Mouse (Mus musculus) adrenal gland, postnatal 0 days (tissue): Measurements from ENCODE around the gene Dnal4. TPM values are rescaled to one million over a fixed set of nuclear protein-coding genes. Genes with fewer than 3 reads are reported as not detected.

ENCODE experiments used
- polyA plus RNA-seq: library from polyadenylated mRNA; unstranded; fragments of >200 nt; fragmentation: Nextera tagmentation; extraction: Ambion mirVana; gene quantifications from 2 replicates; pipeline ENCODE4 v1.2.1, GENCODE M21; 2015

The Dnal4 gene
- 31.2 and 32.9 TPM in 2 replicates for polyA plus RNA-seq

DNA sequence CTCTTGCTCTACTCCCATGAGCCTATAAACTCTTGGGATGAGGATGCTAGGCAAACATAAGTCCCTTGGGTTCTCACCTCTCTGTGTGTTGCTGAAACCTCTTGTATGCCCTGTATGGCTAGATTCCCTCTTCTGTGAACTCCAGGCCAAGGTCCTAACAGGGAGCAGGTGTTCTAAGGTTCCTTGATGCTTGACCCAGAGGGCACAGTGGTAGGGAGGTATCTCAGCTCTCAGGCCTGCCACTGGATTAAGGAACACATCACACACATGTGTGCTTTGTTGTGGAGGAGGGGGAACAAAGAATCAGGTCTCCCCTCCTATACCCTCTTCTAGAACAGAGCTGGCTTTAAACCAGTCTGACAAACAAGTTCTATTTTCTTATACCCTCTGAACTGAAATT, at the start of gene Dnal4:
Gene Dnal4, minus strand, starts transcription at position 101 of the 400 bp plus-strand sequence.

DNA sequence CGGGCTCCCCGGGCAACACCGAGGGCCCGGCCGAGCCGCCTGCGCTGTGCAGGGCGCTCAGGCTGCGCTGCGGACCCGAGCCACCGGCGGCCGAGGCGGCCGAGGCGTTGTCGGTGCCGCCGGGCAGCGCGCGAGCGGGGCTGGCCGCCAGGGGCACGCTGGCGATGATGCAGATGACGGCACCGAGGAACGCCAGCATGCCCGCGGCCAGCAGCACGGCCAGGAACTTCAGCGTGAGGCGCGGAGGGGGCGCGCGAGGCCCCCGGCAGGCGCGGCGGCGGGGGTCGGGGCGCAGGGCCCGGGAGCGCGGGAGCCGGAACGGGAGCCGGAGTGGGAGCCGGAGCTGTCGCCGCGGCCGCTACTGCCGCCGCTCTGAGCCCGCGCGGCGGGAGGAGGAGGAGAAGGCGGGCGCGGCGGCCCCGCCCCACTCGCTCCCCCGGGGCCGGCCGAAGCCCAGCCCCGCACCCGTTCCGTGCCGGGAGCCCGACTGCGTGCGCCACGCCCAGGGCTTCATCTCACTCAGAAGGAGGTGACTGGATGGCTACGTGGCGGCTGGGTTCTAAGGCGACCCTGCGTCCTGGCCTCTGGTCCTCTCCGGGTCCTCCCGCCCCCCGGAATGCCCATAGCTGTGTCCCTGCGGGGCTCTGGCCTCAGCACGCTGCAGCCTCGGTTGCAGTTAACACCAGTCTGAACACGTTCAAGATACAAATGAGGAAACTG, 26.9 kb upstream of the Dnal4 start, which contains the start of gene Nptxr:
Gene Nptxr, minus strand, starts transcription at position 415 of the 720 bp plus-strand sequence.

GRCm38 (mm10) chr15:79741921-79742705, 35.5 kb downstream of the Dnal4 start, which contains the start of gene Sun2:
TSS of gene Sun2 (minus strand) at chr15:79742536.

Other genes with a start within 250 kb of the Dnal4 start
- 19.9 and 25.0 TPM in 2 replicates for gene Ddx17, start 231.1 kb downstream of the Dnal4 start, polyA plus RNA-seq
- gene Dmc1, start 172.7 kb downstream of the Dnal4 start, polyA plus RNA-seq = 2.4 and 6.4 TPM in 2 replicates
- 1.2 TPM in 2 replicates for gene Fam227a, start 118.9 kb downstream of the Dnal4 start, polyA plus RNA-seq
- gene Cby1, start 118.7 kb downstream of the Dnal4 start, polyA plus RNA-seq = 45.7 and 49.4 TPM in 2 replicates
- 206 and 230 TPM in 2 replicates for gene Tomm22, start 107.0 kb downstream of the Dnal4 start, polyA plus RNA-seq
- gene Josd1, start 89.9 kb downstream of the Dnal4 start, polyA plus RNA-seq = 14.7 and 14.8 TPM in 2 replicates
- gene Gtpbp1, start 87.0 kb downstream of the Dnal4 start, polyA plus RNA-seq = 11.3 and 13.0 TPM in 2 replicates
- 3.8 and 3.9 TPM in 2 replicates for gene Sun2, start 35.3 kb downstream of the Dnal4 start, polyA plus RNA-seq
- gene Nptxr, start 26.9 kb upstream of the Dnal4 start, polyA plus RNA-seq = 5.4 and 11.8 TPM in 2 replicates
- 0.28 and 0.47 TPM in 2 replicates for gene Npcd, start 56.4 kb upstream of the Dnal4 start, polyA plus RNA-seq
- gene Cbx6, start 56.8 kb upstream of the Dnal4 start, polyA plus RNA-seq = 37.2 and 39.2 TPM in 2 replicates
- 9.5 and 16.9 TPM in 2 replicates for gene Apobec3, start 113.8 kb upstream of the Dnal4 start, polyA plus RNA-seq
- 4.1 and 4.2 TPM in 2 replicates for gene Cbx7, start 193.3 kb upstream of the Dnal4 start, polyA plus RNA-seq
- gene Pdgfb, start 237.1 kb upstream of the Dnal4 start, polyA plus RNA-seq = 1.6 and 4.0 TPM in 2 replicates